Mouse (Mus musculus) neural tube, embryonic 15.5 days (tissue): ENCODE measurements around the gene Map4k2. TPM values are rescaled to one million over a fixed set of nuclear protein-coding genes. Genes with fewer than 3 reads are reported as not detected.

Source experiments
- ATAC-seq: fragments of 200-750 bp; cut with Nextera tagmentation; 2 replicates; pipeline ENCODE4 v1.8.0; 2017; ENCODE audit warnings: mild to moderate bottlenecking, moderate TSS enrichment, moderate library complexity; ENCODE audit not compliant: low FRiP score
- H3K27ac ChIP-seq: fragments of 300-500 bp; sonication (generic); replicated peaks from 2 replicates; pipeline ENCODE4 v1.5.1; 2015; ENCODE audit warnings: mild to moderate bottlenecking, inconsistent platforms
- H3K27me3 ChIP-seq: fragments of 300-500 bp; sonication (generic); replicated peaks from 2 replicates; pipeline ENCODE4 v1.6.1; 2015; ENCODE audit warnings: inconsistent platforms
- H3K36me3 ChIP-seq: fragments of 300-500 bp; sonication (generic); 2 replicates; pipeline ENCODE4 v1.6.1; 2015; ENCODE audit warnings: inconsistent platforms
- H3K4me1 ChIP-seq: fragments of 300-500 bp; sonication (generic); 2 replicates; pipeline ENCODE4 v1.6.1; 2015; ENCODE audit warnings: inconsistent platforms
- H3K4me2 ChIP-seq: fragments of 300-500 bp; sonication (generic); 2 replicates; pipeline ENCODE4 v1.6.1; 2015; ENCODE audit warnings: inconsistent platforms, mild to moderate bottlenecking, moderate library complexity
- H3K4me3 ChIP-seq: fragments of 300-500 bp; sonication (generic); replicated peaks from 2 replicates; pipeline ENCODE4 v1.5.1; 2015; ENCODE audit warnings: mild to moderate bottlenecking, inconsistent platforms
- H3K9ac ChIP-seq: fragments of 300-500 bp; sonication (generic); replicated peaks from 2 replicates; pipeline ENCODE4 v1.6.1; 2015; ENCODE audit warnings: mild to moderate bottlenecking, inconsistent platforms
- H3K9me3 ChIP-seq: fragments of 300-500 bp; sonication (generic); replicated peaks from 2 replicates; pipeline ENCODE4 v1.6.1; 2016; ENCODE audit warnings: inconsistent platforms
- WGBS: fragments of 180-500 bp; shearing (Covaris S2); methylation state at CpG from one replicate; pipeline ENCODE4 v1.1.7; 2015; ENCODE audit warnings: mixed read lengths; 5-methylcytosine and 5-hydroxymethylcytosine counted together
- polyA plus RNA-seq: library from polyadenylated mRNA; unstranded; fragments of >200 nt; fragmentation: Nextera tagmentation; extraction: Ambion mirVana; gene quantifications from 2 replicates; pipeline ENCODE4 v1.2.1, GENCODE M21; 2015

The Map4k2 gene
- polyA plus RNA-seq, 1 experiment from 2014 or later = 21.9 TPM

DNA sequence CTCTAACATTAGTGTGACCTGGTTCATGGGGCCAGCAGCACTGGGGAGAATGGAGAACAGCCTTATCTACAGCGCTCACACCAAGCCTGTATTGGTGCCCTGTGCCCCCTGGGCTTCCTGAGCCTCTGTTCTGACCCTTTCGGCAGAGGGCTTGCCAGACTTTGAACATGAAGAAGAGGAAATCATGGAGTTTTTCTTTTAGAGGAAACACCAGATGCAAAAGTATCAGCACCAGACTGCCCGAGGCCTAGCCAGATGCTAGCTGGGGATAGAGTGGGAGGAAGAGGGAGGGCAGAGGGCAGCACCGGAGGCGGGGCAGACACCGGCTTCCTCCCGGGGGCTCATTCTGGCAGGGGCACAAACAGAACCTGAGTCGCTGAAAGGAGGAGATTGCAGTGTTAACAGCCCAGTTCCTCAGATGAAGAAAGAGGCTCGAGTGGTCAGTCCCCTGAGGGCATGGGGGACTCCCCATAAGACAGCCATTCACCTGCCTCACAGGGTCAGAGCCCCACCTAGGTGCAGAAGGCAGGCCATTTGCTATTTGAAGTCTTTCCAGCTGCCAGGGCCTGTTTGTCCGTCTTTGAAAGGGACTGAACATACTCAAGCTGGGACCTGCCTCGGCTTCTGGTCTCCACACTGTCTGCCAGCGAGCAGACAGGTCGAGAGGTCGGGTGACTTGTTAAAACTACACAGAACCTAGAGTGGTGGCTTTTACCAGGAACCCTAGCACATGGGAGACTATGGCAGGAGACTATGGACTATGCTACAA is 8.5 kb downstream of the Map4k2 start:
- Histone ChIP-seq H3K4me2 (no peak overlapping the region), H3K27ac (0 out of 2 replicates have a peak overlapping the region, but pooled peaks have one; percentile 15), H3K27me3 (no peaks in the 10 kb centered on the region), H3K36me3 (peaks cover 63% of the 10 kb centered on the region), H3K9ac (no peak overlapping the region), H3K4me3 (no peak overlapping the region), H3K9me3 (no peaks in the 10 kb centered on the region), H3K4me1 (peaks cover 5% of the 10 kb centered on the region; the same call in 1 of the 2 replicates)
- no peak for ATAC-seq
- 38% methylated on average over 14 of the region's 14 CpGs for WGBS

DNA sequence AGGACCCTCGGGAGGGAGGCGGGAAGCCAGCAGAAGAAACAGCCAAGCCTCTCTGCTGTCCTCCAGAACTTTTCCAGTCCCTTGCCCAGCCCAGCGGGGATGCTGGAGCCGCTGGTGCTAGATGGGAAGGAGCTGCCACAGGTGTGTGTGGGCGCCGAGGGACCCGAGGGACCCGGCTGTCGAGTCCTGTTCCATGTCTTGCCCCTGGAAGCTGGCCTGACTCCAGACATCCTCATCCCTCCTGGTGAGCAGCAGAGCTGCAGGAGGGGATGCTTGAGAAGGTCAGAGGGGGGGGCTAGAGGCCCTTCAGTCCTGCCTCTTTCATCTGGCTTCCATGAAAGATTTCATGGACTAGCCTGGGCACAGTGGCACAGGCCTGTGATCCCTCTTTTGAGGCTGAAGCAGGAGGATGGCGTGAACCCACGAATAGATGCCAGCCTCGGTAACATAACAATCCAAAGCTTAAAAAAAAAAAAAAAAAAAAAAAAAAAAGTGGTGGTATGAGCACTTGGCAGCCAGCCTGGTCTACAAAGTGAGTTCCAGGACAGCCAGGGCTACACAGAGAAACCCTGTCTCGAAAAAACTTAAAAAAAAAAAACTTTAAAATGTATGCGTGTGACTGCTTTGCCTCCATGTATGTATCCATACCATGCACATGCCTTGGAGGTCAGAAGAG is 10.6 kb downstream of the Map4k2 start:
- no peaks in the 10 kb centered on the region for H3K27me3 ChIP-seq
- peaks cover 48% of the 10 kb centered on the region for H3K36me3 ChIP-seq
- H3K4me3 ChIP-seq = no peak overlapping the region
- H3K4me1 ChIP-seq = peaks cover 5% of the 10 kb centered on the region; the same call in 1 of the 2 replicates
- no peak overlapping the region for H3K9ac ChIP-seq
- no peak overlapping the region for H3K27ac ChIP-seq
- 68% methylated on average over 14 of the region's 14 CpGs for WGBS
- no peak for ATAC-seq
- H3K9me3 ChIP-seq = no peaks in the 10 kb centered on the region
- H3K4me2 ChIP-seq = no peak overlapping the region

DNA sequence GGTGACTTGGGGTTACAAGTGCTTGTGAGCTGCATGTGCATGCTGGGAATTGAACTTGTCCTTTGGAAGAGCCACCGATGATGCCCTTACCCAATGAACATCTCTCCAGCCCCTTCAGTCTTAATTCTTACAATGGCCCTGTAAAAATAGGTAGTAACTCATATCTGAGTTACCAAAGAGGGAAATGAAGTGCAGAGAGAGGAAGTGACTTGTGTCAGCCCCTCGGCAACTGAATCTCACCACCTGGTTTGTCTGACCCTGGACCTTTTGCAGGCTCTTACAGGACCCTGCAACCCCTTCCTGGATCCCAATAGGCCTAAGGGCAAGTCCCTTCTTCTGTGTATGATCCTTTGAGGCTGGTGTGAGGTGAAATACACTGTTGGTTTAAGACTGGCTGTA is 11.2 kb downstream of the Map4k2 start:
- Histone ChIP-seq H3K4me1 (peaks cover 5% of the 10 kb centered on the region; the same call in 1 of the 2 replicates), H3K27ac (no peak overlapping the region), H3K36me3 (peaks cover 43% of the 10 kb centered on the region), H3K27me3 (no peaks in the 10 kb centered on the region), H3K4me2 (no peak overlapping the region), H3K9me3 (no peaks in the 10 kb centered on the region), H3K9ac (no peak overlapping the region), H3K4me3 (no peak overlapping the region)
- 94% methylated on average over 2 of the region's 2 CpGs for WGBS
- no peak for ATAC-seq

DNA sequence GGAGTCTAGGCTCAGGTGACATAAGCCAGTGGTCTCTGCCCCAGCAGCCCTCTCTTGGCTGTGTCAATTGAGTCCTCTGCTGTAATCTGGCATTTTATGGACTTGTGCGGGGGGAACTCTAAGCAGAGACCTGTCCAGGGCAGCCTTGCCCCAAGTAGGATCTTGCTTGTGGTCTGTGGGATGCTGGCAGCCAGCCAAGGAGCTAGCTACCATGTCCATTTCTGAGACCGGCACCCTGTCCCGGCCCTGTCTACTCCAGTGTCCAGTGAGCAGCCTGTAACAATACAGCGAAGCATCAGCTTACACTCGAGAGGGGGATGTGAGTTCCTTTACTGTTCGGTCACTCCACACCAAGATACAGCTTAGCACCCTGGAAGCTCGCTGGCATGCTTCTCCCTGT is 13.1 kb downstream of the Map4k2 start:
- no peak overlapping the region for H3K4me3 ChIP-seq
- H3K4me2 ChIP-seq = no peak overlapping the region
- no peaks in the 10 kb centered on the region for H3K27me3 ChIP-seq
- ATAC-seq = 0 out of 2 replicates have a peak, but pooled peaks have one; percentile 25
- 85% methylated on average over 7 of the region's 7 CpGs for WGBS
- H3K27ac ChIP-seq = no peak overlapping the region
- H3K9ac ChIP-seq = no peak overlapping the region
- H3K9me3 ChIP-seq = no peaks in the 10 kb centered on the region
- H3K36me3 ChIP-seq = peaks cover 35% of the 10 kb centered on the region
- H3K4me1 ChIP-seq = peaks cover 5% of the 10 kb centered on the region; the same call in 1 of the 2 replicates

DNA sequence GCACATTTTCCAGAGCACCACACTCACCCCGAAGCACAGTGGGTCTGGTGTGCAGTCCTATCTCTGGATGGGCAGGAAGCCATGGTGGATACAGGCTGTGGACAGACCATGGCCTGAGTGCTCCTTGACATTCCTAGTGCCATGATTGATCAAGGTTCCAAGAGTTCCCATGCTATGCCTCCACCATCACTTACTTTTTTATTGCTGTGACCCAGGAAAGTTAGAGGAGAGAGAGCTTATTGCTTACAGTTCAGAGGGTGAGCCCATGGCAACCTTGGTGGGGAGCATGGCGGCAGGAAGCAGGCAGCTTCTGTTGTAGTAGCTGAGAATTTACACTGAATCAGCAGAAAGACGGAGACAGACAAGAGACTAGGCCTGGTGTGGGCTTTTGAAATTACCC is 20.4 kb downstream of the Map4k2 start:
- H3K9ac ChIP-seq = no peak overlapping the region
- peaks cover 7% of the 10 kb centered on the region for H3K36me3 ChIP-seq
- peaks cover 23% of the 10 kb centered on the region for H3K4me1 ChIP-seq
- no peaks in the 10 kb centered on the region for H3K9me3 ChIP-seq
- 98% methylated on average over 3 of the region's 3 CpGs for WGBS
- no peak overlapping the region for H3K27ac ChIP-seq
- H3K4me3 ChIP-seq = no peak overlapping the region
- no peaks in the 10 kb centered on the region for H3K27me3 ChIP-seq
- H3K4me2 ChIP-seq = no peak overlapping the region
- no peak for ATAC-seq

DNA sequence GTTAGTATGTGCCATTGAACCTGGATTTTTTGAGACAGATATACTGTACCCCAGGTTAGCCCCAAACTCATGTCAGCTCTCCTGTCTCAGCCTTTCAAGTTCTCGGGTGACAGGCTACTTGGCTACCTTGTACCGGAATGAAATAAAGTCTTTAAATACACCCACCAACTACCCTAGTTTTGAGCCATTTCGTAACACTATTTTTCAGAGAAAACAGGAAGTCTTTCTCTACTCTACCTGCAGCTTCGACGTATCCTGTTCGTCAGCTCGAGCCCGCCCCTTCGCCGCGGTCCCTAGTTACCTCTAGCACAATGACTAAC is 22.1 kb downstream of the Map4k2 start:
- H3K4me2 ChIP-seq = peak overlapping the region; percentile 60
- ATAC-seq = no peak

DNA sequence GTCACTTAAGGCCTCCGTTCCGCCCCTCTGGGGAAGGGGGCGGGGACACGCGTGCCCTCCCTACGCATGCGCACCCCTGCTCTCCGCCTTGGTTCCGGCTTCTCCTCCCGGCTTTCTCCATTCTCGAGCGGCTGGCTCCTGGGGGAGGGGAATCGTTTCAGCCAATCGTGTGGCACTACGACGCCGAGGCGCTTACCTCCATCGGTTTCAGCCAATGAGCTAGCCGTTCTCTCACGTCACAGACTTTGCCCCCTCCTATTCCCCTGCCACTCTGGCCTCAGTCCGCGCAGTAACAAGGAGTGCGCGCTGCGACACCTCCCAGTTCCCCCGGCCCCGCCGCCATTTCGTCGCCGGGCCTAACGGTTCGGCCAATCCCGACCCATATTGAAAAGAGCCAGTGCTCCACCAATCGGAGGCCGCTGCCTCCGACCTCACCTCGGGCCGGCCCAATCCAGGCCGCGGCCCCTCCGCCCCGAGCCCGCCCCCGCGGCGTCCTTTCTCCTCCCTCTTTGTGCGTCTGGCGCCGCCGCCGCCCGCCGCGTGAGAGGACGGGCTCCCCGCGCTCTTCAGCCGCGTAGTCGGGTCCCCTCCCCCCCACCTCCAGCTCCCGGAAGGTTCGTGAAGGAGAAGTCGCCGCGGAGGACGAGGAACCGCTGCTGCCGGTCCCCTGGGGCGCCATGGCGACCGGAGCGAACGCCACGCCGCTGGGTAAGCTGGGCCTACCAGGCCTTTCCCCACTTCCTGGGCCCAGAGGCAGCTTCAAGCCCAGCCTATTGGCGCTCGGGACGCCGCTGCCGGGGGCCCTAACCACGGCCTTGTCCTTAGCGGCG is 22.7 kb downstream of the Map4k2 start, which contains the start of gene Sf1:
Gene Sf1 (plus strand): TSS at position 280 of the 830 bp plus-strand sequence.
- peak; percentile 98 for ATAC-seq
- Histone ChIP-seq H3K27ac (peak within 1 kb of the TSS; percentile 99), H3K9ac (peak within 1 kb of the TSS; percentile 99), H3K4me3 (peak within 1 kb of the TSS; percentile 99), H3K27me3 (no peaks in the 10 kb centered on the region), H3K4me1 (peaks cover 34% of the 10 kb centered on the region), H3K9me3 (no peaks in the 10 kb centered on the region), H3K36me3 (peaks cover 29% of the 10 kb centered on the region), H3K4me2 (peak within 1 kb of the TSS; percentile 91)
- 1% methylated on average over 84 of the region's 85 CpGs for WGBS

More for the DNA sequence above, 22.1 kb downstream of the Map4k2 start:
- Histone ChIP-seq H3K4me1 (peaks cover 34% of the 10 kb centered on the region), H3K9ac (peak overlapping the region; percentile 44), H3K36me3 (peaks cover 23% of the 10 kb centered on the region), H3K27ac (peak overlapping the region; percentile 99), H3K9me3 (no peaks in the 10 kb centered on the region), H3K27me3 (no peaks in the 10 kb centered on the region), H3K4me3 (peak overlapping the region; percentile 99)
- WGBS = 1% methylated on average over 11 of the region's 11 CpGs

DNA sequence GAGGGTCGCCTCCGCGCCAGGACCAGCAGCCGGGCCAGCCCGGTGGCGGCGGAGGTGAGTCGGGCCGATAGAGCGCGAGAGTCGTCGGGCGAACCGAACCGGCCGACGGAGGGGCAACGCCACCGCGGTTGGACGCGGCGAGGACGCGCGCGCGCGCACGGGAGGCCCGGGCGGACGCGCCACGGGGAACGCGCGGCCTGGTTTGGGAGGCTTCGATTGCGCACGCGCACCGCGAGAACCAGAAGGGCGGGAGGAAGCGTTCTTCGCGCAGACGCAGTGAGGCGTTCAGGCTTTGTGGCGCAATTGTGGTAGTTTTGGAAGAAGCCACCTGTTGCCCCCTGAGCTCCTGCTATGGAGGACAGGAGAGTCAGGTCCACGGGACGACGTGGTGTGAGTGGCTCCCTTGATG is 23.4 kb downstream of the Map4k2 start:
- peak overlapping the region; percentile 99 for H3K27ac ChIP-seq
- H3K27me3 ChIP-seq = no peaks in the 10 kb centered on the region
- H3K9me3 ChIP-seq = no peaks in the 10 kb centered on the region
- H3K4me3 ChIP-seq = peak overlapping the region; percentile 99
- peaks cover 34% of the 10 kb centered on the region for H3K36me3 ChIP-seq
- peak overlapping the region; percentile 91 for H3K4me2 ChIP-seq
- peaks cover 34% of the 10 kb centered on the region for H3K4me1 ChIP-seq
- ATAC-seq = peak; percentile 17
- WGBS = under 1% methylated on average over 55 of the region's 55 CpGs
- H3K9ac ChIP-seq = peak overlapping the region; percentile 99

DNA sequence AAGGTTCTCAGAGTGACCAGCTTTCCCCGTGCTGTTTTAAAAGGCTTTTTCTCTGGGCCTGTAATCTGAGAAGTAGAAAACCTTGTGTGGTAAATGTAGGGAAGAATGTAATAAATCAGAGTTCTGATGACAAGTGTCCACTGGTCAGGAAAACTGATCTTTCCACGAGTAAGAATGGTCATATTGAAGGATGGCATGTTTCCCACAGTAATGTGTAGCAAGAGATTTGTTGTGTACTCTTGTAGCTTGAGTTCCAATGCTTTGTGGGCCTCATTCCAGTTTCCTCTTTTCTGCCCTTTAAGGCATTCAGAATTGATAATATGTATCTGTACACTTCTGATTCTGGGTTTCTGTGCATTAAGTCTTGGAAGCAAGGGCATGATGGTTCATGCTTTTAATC is 23.9 kb downstream of the Map4k2 start:
- 3% methylated on average over 2 of the region's 2 CpGs for WGBS

DNA sequence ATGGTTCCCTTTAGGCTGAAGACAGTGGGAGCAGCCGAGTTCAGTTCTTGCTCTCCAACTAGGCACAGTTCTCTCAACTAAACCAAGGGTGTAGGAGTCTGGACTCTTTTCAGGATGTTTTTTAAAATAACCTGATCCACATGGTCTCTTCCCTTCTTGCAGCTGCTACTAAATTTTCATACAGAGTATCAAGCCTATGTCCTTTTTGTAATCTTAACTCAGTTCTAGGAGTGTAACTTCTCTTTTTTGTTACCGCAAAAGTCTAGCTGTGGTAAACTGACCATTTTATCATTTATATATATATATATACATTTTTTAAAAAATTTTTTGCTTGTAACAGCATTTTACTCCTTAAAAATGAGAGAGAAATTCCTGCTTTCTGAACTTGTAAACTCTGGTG is 29.2 kb downstream of the Map4k2 start:
- peaks cover 89% of the 10 kb centered on the region for H3K36me3 ChIP-seq
- 93% methylated on average over 2 of the region's 2 CpGs for WGBS
- H3K9me3 ChIP-seq = no peaks in the 10 kb centered on the region
- H3K9ac ChIP-seq = no peak overlapping the region
- peaks cover 26% of the 10 kb centered on the region for H3K4me1 ChIP-seq
- no peak for ATAC-seq
- no peak overlapping the region for H3K4me3 ChIP-seq
- no peak overlapping the region for H3K27ac ChIP-seq
- no peaks in the 10 kb centered on the region for H3K27me3 ChIP-seq
- no peak overlapping the region for H3K4me2 ChIP-seq

More for the DNA sequence above, 23.9 kb downstream of the Map4k2 start:
- Histone ChIP-seq H3K4me1 (peaks cover 37% of the 10 kb centered on the region), H3K9ac (peak overlapping the region; percentile 99), H3K36me3 (peaks cover 38% of the 10 kb centered on the region), H3K27me3 (no peaks in the 10 kb centered on the region), H3K27ac (peak overlapping the region; percentile 99; the same call in 1 of the 2 replicates), H3K9me3 (no peaks in the 10 kb centered on the region), H3K4me2 (peak overlapping the region; percentile 91), H3K4me3 (peak overlapping the region; percentile 99)
- no peak for ATAC-seq

DNA sequence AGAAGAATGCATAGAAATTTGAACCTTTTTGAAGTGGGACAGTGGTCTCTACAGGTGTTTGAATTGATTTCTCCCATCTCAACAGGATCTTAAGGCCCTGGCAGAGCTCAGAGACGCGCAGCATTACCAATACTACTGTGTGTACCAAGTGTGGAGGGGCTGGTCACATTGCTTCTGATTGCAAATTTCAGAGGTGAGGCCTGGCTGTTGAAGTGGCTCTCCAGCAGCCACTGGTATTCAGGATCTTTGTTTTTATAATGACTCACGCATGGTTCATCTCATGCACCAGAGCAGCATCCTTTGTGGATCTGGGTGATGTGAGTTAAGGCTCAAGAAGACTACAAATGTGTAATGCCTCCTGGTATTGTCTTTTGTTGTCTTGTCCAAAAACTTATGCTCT is 31.5 kb downstream of the Map4k2 start:
- no peaks in the 10 kb centered on the region for H3K27me3 ChIP-seq
- no peak for ATAC-seq
- no peak overlapping the region for H3K27ac ChIP-seq
- 95% methylated on average over 3 of the region's 3 CpGs for WGBS
- peaks cover 91% of the 10 kb centered on the region for H3K36me3 ChIP-seq
- no peak overlapping the region for H3K9ac ChIP-seq
- H3K4me1 ChIP-seq = peaks cover 17% of the 10 kb centered on the region
- no peak overlapping the region for H3K4me3 ChIP-seq
- H3K4me2 ChIP-seq = no peak overlapping the region
- no peaks in the 10 kb centered on the region for H3K9me3 ChIP-seq
